Mouse (Mus musculus) layer of hippocampus, postnatal 25 days (tissue): Measurements from ENCODE around the gene Pcsk6. TPM values are rescaled to one million over a fixed set of nuclear protein-coding genes. Genes with fewer than 3 reads are reported as not detected.
A peak's percentile ranks its signal among the peaks of the same experiment; 100 is the strongest.
"Not testable (repeated sequence)": the region's sequence is repeated elsewhere in the genome, so short reads cannot be mapped to it uniquely, and the experiment has no call there.

Experiments used
- DNase-seq, 2 experiments: peaks; one replicate each; pipeline ENCODE4 v3.0.0; 2022; ENCODE audit warnings: mixed read lengths in 2 of 2, low spot score in 1 of 2; ENCODE audit errors: extremely low spot score in 1 of 2
- total RNA-seq, 2 experiments: library from RNA; stranded (reverse); gene quantifications; 2 replicates each; pipeline ENCODE4 v1.2.3; 2021

Gene Pcsk6
- total RNA-seq, result 10 to 100 TPM; 13.7 to 16.4 TPM

DNA sequence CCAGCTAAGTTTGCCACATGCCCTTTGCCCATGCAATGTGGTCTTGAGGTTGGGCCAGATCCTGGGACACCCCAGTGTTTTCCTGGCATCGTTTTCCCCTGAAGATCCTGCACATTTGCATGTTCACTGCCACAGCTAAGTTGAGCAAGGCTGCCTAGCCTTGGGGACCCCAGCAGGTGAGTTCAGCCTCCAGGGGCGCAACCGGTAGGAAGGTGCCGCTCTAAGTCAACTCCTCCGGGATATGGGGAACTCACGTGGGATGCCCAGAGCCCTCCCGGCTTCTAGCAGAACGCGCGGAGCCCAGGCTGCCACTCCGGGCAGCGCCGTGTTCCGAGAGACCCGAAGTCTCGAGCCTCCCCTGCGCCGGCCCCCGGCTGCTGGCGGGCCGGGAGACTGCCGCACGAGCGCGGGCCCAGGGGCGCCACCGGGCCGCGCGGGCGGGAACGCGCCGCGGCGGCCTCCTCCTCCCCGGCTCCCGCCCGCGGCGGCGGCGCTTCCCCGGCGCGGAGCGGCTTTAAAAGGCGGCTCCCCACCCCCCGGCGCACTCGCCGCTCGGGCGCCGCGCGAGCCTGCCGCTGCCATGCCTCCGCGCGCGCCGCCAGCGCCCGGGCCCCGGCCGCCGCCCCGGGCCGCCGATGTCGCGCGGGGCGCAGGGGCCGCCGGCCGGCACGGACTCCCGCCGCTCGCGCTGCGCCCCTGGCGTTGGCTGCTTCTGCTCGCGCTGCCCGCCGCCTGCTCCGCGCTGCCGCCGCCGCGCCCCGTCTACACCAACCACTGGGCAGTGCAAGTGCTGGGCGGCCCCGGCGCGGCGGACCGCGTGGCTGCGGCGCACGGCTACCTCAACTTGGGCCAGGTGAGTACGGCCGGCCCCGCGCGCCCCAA lies at the start of gene Pcsk6:
Gene Pcsk6 (plus strand): TSS at position 144 of the 882 bp plus-strand sequence.
- DNase-seq, result peak; percentile 21 to 37

DNA sequence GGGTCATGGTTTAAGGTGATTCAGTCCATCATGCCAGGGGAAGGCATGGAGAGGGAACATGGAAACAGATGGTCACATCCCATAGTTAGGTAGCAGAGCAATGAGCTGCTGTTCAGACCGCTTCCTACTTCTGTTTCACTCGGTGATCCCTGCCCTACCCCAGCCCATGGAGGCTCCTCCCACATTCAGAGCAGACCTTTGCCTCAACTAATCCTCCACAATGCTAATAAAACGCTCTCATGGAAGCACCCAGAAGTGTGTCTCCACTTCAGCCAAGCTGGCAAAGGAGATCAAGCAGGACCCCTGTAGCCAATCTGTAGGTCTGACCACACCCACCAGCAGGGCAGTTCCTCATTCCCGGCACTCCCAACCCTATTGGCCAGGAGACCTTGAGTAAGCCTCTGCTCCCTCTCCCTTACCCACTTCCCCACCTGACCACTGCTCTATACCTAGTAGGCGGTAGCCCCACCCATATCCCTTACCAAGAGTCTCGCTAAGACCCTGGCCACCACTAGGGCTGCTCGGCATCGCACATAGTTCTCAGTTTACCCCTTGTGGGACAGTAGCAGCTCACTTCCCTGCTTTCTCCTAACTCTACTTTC lies 47.8 kb upstream of the Pcsk6 start:
- DNase-seq, result no peak

DNA sequence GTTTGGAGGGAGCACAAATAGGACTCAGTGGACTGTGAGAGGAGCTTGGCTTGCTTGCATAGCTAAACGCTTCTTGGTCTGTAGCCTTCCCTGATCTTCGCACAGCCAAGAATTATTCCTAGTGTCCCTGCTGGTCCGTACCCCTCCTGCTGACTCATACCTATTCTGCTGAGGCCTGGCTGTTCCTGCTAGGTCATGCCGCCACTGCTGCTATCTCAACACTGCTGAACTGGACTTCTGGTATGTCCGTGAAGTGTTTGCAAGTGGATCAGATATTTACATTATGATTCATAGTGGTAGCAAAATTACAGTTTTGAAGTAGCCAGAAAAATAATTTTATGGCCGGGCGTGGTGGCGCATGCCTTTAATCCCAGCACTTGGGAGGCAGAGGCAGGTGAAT lies 44.0 kb upstream of the Pcsk6 start:
- no peak for DNase-seq

DNA sequence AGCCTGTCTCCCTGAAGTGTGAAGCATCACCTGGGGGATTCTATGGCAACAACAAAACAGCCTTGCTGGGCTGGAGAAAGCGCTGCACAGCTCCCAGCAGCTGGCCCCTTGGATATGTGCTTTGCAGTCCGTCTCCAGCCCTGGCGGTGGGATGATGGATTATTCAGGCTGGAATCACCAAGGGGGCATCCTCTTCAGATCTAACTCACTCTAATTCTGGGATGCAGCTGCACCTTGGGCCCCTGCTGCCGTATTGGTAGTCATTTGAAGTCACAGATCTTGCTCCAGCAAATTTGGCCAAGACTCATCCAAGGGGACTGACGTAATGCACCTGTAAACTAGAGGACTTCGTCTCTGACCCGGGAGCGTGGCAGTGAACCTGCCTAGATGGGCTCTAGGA lies 41.1 kb upstream of the Pcsk6 start:
- DNase-seq, result no peak

DNA sequence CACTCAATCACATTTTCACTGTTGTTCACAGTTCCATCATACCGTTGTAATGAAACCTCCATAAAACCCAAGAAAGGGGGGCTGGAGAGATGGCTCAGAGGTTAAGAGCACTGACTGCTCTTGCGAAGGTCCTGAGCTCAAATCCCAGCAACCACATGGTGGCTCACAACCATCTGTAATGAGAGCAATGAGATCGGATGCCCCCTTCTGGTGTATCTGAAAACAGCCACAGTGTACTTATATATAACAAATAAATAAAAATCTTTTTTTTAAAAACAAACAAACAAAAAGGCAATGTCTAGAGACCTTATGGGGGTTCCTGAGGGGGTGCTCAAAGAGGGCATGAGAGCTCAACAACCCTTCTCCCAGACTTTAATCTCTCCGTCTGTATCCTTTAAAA lies 39.6 kb upstream of the Pcsk6 start:
- DNase-seq, result not testable (repeated sequence)

DNA sequence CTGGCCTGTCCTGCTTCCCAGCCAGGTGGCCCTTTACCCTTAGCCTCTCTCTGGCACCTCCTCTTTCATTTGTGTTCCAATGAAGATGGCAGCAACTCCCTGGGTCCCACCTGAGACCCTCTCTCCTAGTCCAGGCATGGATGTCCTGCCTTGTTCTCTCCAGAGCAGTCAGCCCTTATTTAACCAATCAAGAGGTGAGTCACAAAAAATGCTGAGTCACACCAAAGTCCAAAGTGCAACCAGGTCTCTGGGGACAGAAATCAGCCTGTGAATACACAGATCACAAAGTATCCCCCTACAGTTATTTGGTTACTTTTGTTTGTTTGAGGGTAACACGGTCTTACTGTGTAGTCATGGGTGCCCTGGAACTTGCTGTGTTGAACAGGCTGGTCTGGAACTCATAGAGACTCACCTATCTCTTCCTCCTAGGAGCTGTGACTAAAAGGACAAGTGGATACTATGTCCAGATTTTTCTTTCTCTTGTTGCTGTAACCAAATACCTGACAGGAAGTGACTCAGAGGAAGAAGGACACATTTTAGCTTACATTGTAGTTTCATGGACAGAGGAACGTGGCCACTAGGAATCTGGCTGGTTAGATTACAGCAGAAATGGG lies 38.9 kb upstream of the Pcsk6 start:
- no peak for DNase-seq

DNA sequence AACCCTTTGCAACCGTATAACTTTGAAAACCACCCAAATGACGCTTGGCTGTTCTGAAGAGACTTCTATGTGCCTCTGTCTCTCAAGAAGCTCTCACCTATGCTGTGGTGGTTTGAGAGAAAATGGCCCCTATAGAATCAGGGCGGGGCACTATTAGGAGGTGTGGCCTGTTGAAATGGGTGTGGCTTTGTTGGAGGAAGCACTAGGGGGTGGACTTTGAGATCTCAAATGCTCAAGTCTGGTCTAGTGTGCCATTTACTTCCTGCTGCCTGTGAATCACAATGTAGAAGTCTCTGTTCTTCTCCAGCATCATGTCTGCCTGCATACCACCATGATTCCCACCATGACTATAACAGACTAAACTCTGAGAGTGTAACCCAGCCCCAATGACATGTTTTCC lies 21.8 kb upstream of the Pcsk6 start:
- DNase-seq, result no peak

DNA sequence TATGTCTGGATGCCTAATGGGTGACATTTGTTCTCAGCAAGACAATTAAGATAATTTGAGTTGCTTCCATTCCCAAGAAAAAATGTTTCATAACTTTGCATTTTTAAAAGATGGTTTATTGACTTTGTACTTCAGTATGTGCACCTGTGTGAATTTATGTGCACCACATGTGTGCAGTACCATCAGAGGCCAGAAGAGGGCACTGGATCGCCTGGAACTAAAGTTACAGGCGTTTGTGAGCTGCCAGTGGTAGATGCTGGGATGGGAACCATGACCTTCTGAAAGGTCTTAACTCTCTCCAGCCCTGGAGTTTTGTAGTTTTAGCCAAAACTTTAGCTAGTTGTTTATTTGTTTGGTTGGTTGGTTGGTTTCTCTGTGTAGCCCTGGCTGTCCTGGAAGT lies 18.3 kb upstream of the Pcsk6 start:
- no peak for DNase-seq

DNA sequence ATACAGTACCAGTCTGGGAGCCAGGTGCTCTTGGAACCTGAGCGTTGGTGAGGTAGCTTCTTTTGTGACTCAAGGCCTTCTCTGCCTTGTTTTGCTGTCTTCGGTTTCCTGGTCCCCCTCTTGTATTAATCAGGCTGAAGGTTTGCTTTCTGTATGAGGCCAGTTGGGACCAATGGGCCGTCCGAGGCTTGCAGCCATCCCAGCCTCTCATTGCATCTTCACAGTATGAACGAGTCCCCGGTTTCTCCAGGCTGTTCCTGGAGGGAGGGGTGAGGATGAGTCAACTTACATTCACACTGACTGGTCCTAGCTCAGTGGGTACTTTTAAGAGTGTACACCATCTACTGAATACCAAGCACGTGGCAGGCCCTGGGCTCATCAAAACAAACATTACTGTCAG lies 553 bp upstream of the Pcsk6 start:
- no peak for DNase-seq

DNA sequence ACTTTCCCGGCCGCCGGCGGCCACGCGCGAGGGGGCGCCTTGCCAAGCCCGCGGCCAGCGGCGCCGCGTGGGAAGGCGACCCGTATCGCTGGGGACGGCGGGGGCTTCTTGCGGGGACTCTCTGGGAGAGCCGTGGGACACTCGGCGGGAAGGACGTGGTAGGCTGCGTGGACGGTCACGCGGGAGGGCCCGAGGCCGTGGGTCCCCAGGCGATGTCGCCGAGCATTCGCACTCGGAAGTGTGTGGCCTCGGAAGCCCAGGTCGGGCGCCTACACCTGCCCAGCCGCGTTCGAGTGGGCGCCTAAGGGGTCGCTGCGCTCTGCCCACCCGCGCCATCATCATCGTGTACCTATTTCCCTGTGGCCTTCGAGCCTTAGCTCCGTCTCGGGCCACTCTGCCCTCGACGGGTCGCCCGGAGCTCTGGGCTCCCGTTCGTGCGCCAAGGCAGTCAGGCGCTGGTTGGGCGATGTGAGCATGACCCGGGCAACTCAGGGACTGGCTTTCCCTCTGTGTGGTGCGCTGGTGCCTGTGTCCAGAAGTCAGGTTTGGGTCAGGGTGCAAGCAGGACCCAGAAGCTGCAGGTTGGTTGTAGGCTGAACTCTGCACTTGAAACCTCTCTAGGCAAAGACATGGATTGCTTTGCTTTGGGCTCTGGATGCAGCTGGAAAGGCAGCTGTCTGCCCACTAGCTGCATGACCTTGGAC lies 1.1 kb downstream of the Pcsk6 start:
- DNase-seq, result no peak

DNA sequence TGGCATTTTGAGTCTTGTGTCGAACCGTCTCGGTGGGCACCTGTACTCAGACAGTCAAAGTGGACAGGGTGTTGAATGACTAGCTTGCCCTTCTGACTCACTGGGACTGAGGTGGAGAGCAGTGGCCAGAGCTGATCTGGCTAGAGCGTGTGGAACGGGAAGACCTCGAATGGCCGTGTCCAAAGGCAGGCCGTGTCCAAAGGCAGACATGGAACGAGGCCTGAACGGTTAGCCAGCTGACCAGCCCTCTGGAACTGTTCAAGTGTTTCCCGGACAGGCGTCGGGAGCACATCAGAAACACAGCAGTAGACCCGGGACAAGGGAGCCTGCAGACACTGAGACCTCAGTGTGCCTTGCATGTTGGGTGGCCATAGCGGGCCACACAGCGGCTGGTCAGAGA lies 7.6 kb downstream of the Pcsk6 start:
- DNase-seq, result no peak

DNA sequence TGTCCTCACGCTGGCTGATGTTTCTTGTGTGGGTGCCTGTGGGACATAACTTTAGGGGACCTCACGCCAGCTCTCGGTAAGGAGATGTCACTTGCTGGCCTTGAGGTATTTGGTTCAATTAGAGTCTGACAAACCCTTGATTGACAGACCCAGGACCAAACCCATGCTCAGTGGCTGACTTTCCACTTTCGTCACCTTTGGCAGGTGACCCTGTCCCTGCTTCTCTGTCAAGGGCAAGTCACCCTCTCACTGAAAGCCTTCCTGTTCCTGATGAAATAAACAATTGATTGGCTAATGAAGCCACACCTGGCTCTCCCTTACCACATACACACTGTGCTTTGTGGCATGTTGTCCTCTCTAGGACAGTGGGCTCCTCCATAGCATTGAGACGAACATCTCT lies 8.3 kb downstream of the Pcsk6 start:
- no peak for DNase-seq

DNA sequence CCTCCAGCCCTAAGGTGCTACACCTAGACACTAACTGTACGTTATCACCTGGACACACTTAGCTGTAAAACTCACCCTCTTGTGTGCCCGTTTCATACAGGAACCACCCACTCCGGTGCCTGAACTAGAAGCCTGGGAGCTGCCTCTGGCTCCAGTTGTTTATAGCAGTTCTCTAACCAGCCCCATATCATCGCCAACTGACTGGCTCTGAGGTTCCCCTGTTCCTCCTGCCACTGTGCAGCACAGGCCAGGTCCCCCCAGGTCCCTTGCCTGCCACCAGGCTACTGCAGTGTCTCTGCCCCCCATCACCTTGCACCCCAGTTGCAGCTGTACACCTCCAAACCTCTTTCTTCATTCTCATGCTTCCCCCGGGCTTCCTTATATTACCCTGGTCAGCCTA lies 8.7 kb downstream of the Pcsk6 start:
- DNase-seq, result no peak

DNA sequence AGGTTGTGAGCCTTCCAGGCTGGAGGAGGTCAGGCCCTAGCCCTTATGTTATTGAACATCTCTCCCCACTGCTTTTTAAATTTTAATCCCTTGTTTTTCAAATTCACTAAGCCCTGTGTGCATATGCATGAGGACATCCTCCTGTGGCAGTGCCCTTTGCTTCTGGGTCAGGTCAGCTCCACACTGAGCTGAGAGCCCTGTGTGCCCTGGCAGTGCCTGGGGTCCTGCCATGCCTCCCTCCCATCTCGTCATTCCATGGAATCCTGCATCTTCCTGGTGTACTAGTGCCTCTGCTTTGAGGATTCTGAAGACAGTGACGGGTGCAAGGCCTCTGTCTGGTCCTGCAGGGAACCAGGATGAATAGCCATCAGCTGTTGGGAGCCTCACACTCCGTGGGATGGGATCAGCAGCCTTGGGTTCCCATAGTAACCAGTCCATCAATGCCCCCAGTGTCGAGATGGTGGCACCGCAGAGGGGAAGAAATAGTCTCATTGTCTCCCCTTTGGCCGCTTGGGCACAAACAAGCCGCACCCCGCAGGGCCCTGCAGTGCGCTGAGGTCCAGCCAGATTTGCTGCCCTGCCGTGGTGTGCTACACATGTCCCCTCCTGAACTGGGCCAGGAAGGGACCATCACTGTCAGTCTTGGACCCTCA lies 9.5 kb downstream of the Pcsk6 start:
- DNase-seq, result no peak

DNA sequence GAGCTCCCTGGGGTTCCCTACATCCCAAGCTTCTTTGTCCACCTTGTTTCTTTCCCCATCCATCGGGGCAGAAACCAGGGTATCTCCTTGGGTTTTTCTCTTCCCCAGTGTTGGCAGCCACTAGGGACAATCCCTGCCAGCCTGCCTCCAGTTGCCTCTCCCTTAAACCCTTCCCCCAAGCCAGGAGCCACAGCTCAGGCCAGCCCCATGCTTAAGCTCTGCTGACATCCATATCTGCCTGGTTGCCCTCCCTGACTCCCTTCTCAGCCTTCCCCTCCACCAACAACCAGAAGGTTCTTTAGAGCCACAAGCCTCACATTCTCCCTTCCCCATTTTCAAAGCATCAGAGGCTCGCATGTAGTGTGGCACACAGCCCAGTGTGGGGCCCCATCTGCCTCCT lies 10.3 kb downstream of the Pcsk6 start:
- DNase-seq, result no peak

DNA sequence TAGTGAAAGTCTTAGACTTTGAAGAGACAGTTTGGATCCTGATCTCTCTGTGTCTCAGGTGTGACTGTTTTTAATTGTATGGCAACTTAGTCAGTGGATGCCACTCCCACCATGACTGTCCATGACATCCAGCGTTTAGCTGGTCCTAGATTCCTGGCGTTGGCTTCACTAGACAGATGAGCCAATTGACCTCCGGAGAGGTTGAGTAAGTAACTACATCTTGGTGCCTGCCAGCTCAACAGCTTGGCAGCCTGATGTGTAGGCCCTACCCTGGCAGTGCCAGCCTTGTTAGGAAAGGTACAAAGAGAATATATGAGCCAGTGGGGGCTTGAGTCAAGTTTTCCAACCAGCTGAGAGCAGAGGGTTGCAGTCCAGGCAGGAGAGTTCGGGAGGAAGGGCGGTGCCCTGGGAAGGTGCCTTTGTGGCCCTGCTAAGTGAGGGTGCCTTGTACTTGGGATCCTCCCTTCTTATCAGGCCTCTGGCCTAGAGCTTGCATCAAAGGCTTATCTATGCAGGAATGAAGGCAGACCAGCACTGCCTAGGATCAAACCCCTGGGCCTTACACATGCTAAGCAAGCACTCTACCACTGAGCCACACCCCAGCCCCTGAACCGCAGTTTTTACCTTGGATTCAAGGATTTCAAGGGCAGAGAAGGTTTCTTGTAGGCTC lies 11.8 kb downstream of the Pcsk6 start:
- no peak for DNase-seq

DNA sequence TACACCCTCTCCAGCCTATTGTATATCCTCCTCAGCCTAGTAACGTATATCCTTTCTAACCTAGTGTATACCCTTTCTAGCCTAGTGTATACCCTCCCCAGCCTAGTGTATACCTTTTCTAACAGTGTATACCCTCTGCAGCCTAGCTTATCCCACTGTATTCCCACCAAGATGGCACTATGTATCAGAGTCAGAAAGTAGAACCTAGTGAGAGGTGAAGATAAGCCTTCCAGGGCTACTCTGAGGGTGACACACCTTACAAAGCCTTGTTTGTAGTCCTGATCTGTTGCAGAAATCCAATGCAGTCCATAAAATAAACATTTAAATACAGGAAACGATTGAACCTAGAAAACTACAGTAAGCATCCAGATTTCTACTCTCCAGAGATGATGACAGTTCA lies 12.4 kb downstream of the Pcsk6 start:
- DNase-seq, result no peak

DNA sequence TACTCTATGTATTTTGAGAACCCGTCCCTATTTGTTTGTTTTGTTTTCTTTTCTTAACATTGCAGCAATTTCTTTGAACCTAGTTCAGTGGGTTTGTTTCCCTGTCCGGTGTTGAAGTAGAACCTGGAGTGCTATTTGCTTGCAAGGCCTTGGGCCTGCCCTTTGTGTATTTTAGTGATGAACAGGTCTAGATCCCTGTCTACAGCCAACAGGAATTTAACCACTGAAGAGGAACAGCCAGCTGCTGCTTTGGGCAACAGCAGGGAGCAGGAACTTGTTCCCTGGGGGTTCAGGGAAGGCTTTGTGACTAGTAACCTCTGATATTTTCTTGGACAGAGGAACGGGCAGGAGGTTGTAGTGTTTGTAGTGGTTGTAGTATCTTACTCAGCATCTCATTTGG lies 15.1 kb downstream of the Pcsk6 start:
- DNase-seq, result no peak

DNA sequence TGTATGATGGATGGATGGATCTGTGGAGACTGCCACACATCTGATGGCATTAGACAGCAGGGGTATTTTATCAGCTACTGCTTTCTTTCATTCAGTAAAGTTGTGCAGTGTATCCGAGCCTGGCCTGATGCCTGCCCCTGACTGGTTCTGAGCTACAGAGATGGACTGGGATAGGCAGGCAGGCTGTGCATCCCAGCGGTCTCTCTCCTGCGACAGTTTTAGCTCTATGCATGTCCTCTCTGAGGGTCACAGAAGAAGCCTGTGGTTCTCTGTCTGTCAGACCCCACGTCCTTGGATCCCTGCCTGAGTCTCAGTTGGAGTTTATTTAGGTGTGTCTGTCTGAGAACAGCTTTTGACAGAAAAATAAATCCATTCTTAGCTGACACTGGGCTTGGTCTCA lies 16.7 kb downstream of the Pcsk6 start:
- DNase-seq, result no peak

DNA sequence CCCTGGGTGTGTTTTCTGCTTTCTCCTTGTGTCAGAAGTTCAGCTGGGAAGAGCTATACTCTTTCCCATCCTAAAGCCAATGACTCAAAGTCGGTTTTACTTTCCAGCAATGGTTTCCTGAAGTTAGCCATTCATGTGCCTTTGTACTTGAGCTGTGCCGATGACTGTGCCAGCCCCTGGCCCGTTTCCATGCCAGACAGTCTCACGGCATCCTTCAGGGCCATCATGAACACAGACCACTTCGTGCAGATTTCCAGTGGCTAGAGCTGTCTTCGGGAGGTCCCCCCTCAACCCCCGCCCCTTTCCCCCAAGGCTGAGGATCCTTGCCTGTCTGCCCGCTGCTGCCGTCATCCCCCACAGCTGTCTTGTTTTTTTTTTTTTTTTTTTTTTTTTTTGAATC lies 17.8 kb downstream of the Pcsk6 start:
- no peak for DNase-seq
